Mouse (Mus musculus): ENCODE data around the gene Tesk1. TPM values are rescaled to one million over a fixed set of nuclear protein-coding genes. Genes with fewer than 3 reads are reported as not detected.
"Not testable (repeated sequence)": the region's sequence is repeated elsewhere in the genome, so short reads cannot be mapped to it uniquely, and the experiment has no call there.

Gene Tesk1
- polyA plus RNA-seq, 1 experiment = 49.2 TPM

DNA sequence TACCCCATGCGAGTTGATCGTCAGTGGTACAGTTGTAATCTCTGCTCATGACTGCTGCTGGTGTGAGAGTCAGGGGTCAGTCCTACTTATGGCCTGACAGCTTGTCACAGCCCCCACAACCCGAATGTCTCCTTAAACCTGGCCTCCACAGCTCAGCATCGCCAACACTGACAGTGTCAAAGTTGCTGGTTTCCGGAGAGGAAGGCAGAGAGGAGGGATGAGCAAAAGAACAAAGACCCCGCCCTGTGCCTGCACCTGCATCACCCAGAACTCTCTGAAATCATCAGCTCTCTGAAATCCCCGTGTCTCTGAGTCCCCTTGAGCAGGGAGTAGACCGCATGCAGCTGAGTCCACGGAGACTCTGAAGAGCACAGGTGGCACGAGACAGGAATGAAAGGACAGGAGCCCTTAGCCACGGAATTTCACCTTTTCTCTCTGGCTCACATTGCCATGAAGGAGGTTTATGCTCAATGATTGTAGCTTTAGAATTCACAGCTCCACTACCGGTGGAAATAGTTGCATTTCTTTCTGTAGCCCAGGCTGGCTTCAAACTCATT lies 41.9 kb downstream of the Tesk1 start, which contains the start of gene Sit1:
Gene Sit1 (minus strand): TSS at position 200 of the 557 bp plus-strand sequence.
- DNase-seq (ENCODE audit: low read depth, low spot score) = no peak
- WGBS = 63% methylated on average over 12 of the region's 12 CpGs

DNA sequence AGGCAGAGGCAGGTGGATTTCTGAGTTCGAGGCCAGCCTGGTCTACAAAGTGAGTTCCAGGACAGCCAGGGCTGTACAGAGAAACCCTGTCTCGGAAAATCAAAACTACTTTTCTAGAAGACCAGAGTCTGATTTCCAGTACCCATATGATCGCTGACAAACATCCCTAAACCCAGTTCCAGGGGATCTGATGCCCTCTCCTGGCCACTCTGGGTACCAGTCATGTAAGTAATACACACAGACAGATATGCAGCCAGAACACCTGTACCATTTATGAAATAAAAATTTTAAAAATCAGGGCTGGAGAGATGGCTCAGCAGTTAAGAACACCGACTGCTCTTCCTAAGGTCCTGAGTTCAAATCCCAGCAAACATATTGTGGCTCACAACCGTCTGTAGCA lies 43.9 kb downstream of the Tesk1 start:
- WGBS = 92% methylated on average over 5 of the region's 5 CpGs
- not testable (repeated sequence) for DNase-seq (ENCODE audit: low read depth, low spot score)

DNA sequence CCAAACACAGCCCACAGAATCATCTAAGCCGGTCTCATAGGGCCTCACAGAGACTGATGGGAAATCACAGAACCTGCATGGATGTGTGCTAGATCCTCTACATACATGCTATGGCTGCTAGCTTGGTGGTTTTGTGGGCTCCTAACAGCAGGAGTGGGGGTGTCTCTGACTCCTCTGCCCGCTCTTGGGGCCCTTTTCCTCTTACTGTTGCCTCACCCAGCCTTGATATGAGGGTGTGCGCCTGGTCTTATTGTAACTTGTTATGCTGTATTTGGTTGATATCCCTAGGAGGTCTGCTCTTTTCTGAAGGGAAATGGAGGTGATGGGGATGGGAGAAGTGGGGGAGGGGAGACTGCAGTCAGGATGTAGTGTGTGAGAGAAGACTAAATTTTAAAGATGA lies 47.9 kb downstream of the Tesk1 start:
- WGBS = 97% methylated on average over 3 of the region's 3 CpGs
- no peak for DNase-seq (ENCODE audit: low read depth, low spot score)

DNA sequence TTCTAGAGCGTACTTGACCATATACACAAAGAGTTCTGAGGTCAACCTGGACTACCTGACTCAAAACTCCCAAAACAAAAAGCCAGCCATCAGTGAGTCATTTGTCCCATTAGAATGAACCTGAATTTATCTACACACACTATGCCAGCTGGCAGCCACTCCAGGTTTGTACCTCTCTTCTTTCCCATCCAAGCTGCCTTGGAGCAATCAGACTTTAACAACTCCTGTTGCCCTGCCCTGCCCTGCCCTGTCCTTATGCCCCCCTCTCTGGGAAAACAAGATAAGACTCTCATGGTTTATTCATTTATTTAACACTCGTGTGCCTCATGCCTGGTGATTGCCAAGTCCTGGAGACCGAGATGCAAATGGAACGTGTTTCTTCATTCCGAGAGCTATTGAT lies 49.1 kb downstream of the Tesk1 start:
- 36% methylated on average over 5 of the region's 5 CpGs for WGBS
- no peak for DNase-seq (ENCODE audit: low read depth, low spot score)

DNA sequence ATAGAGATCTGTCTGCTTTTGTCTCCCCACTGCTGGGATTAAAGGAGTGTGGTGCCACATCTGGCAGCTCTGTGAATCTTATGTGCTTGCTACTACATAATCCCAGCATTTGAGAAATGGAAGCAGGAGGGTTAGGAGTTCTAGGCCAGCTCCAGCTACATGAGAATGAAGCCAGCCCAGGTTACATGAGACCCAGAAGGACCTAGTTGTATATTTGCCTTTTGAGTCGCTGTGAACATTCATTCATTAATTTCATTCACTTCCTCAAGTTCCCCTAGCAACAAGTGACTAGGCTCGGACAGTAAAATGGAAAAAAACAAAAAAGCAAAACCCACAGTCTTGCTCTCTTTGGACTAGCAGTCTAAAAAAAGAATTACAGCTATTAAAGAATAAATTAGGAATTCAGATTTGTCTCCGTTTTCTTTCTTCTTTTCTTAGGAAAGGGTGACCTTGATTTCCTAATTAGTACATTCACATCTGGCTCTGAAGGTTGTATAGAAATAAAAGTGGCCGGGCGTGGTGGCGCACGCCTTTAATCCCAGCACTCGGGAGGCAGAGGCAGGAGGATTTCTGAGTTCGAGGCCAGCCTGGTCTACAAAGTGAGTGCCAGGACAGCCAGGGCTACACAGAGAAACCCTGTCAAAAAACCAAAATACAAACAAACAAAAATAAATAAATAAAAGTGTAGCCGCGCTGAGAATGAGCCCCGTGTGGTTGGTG lies 50.5 kb downstream of the Tesk1 start:
- DNase-seq (ENCODE audit: low read depth, low spot score) = no peak
- 20% methylated on average over 12 of the region's 12 CpGs for WGBS

DNA sequence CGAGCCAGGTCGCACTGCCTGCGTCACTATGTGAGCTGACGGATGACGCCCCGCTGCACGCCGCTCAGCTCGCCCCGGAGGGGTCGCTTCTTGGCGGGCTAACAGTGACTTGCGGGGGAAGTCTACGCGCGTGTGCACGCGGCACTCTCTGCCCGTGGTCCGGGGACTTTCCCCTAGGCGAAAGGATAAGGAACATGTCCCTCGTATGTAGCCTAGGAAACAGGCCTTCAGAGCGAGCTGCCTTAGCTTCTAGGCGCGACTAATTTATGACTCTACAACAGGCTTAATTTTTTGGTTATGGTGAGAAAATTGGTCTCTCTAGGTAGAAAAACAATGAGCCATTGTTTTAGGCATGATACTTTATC lies 51.1 kb downstream of the Tesk1 start, which contains the start of gene Ccdc107:
Gene Ccdc107 (plus strand): TSS at position 80 of the 365 bp plus-strand sequence.
- WGBS = under 1% methylated on average over 25 of the region's 25 CpGs
- no peak for DNase-seq (ENCODE audit: low read depth, low spot score)

DNA sequence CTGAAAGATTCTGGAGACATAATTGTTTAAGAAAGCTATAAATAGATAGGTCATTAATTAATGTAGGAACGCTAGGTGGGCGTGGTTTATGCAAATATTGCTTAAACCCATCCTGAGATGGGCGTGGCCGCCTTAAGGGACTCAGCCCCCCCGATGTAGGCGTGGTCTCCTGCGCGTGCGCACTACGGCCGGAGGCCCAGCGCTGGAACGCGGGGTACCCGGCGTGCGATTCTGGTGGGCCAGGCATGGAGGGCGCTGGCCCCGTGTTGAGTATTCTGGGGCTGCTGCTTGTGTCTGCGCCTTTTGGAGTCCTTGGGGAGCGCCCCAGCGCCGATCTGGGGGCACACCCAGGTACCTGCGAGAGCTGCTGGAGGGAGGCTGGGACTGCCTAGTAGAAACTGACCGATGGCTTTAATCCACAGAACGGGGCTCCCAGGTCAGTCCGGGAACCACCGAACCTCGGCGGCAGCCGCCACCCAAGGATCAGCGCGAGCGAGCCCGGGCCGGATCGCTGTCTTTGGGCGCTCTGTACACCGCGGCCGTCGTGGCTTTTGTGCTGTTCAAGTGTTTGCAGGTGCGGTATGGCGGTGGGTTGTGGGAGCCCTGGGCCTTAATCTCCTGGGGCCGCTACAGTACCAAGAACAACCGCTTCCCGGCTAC lies 51.6 kb downstream of the Tesk1 start:
- under 1% methylated on average over 47 of the region's 47 CpGs for WGBS
- DNase-seq (ENCODE audit: low read depth, low spot score) = no peak

DNA sequence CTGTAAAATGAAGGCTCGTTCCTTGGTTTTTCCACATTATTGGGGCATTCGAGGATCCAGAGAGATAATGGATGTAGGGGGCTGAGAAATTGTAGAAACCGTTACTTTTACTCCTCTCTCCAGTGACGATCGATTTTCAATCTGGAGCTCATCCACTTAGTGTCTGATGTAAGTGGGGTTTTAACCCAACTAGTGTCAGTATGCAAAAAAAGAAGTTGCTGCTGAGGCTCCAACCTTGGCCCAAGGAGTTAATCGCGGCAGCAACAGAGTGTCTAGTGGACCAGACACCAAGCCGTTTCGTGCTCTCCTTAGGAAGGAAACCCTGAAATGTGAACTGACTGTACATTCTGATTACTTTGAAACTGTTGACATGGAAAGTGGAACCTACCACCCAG lies 52.1 kb downstream of the Tesk1 start:
- 3% methylated on average over 9 of the region's 9 CpGs for WGBS
- DNase-seq (ENCODE audit: low read depth, low spot score) = no peak

DNA sequence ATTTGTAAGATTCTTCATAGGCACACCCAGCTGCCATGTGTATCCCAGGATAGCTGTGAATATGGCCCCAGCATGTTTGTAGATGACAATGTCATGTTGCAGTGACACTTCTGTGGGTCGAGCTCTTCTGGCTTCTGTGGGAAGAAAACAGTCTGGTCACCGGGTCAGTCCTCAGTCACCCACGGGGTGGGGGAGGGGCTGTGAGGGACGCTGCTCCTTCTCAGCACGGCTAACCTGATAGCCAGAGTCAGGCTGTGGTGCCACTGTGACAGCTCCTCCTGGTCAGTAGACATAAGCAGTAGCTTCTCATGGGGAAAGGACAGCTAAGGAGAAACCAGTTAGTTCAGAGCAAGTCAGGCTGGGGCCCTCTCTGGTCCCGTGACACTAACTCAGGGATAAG lies 54.8 kb downstream of the Tesk1 start:
- 71% methylated on average over 6 of the region's 6 CpGs for WGBS
- DNase-seq (ENCODE audit: low read depth, low spot score) = no peak

DNA sequence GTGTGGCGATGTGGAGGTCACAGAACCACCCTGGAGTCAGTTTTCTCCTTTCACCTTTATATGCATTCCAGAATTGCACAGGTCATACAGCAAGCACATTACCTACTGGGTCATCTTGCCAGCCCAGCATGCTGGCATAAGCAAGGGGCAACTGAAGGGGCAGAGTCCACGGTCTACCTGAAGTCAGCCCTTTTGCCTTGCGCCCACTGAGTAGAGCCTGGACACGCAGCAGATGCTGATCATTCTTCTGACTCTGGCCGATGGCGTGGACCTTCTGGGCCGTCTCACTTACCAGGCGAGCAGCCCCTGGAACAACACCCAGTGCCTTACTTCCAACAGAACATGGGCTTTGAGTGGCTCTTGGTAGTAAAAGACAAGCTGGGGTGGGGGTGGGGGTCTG lies 55.7 kb downstream of the Tesk1 start:
- DNase-seq (ENCODE audit: low read depth, low spot score) = no peak
- 91% methylated on average over 8 of the region's 8 CpGs for WGBS

Other genes with a start within 250 kb of the Tesk1 start
- gene Atp8b5, start 174.8 kb upstream of the Tesk1 start, polyA plus RNA-seq (2012; rRNA removed) = 0.02 and 0.08 TPM in 2 replicates
- 7.4 and 7.6 TPM in 2 replicates for gene Rusc2, start 60.0 kb upstream of the Tesk1 start, polyA plus RNA-seq (2012; rRNA removed)
- gene Fam166b, start 12.8 kb upstream of the Tesk1 start, polyA plus RNA-seq (2012; rRNA removed) = 0.08 and 0.14 TPM in 2 replicates
- 14.6 and 14.9 TPM in 2 replicates for gene Cd72, start 12.7 kb downstream of the Tesk1 start, polyA plus RNA-seq (2012; rRNA removed)
- gene Sit1, start 41.8 kb downstream of the Tesk1 start, polyA plus RNA-seq (2012; rRNA removed) = 1.7 and 1.8 TPM in 2 replicates
- gene Ccdc107, start 51.0 kb downstream of the Tesk1 start, polyA plus RNA-seq (2012; rRNA removed) = 187 and 232 TPM in 2 replicates
- 66.9 and 81.0 TPM in 2 replicates for gene Arhgef39, start 57.8 kb downstream of the Tesk1 start, polyA plus RNA-seq (2012; rRNA removed)
- 50.4 and 64.5 TPM in 2 replicates for gene Car9, start 65.0 kb downstream of the Tesk1 start, polyA plus RNA-seq (2012; rRNA removed)
- gene Tpm2, start 81.8 kb downstream of the Tesk1 start, polyA plus RNA-seq (2012; rRNA removed) = 118 and 122 TPM in 2 replicates
- 66.0 and 86.4 TPM in 2 replicates for gene Creb3, start 120.4 kb downstream of the Tesk1 start, polyA plus RNA-seq (2012; rRNA removed)
- gene Tln1, start 120.8 kb downstream of the Tesk1 start, polyA plus RNA-seq (2012; rRNA removed) = 48.4 and 72.5 TPM in 2 replicates
- 25.9 and 45.4 TPM in 2 replicates for gene Rgp1, start 136.8 kb downstream of the Tesk1 start, polyA plus RNA-seq (2012; rRNA removed)
- gene Gba2, start 136.9 kb downstream of the Tesk1 start, polyA plus RNA-seq (2012; rRNA removed) = 6.3 and 10.3 TPM in 2 replicates
- not detected in 2 replicates for gene Msmp, start 142.6 kb downstream of the Tesk1 start, polyA plus RNA-seq (2012; rRNA removed)
- 7.3 and 9.0 TPM in 2 replicates for gene Npr2, start 190.0 kb downstream of the Tesk1 start, polyA plus RNA-seq (2012; rRNA removed)
- gene Spag8, start 211.7 kb downstream of the Tesk1 start, polyA plus RNA-seq (2012; rRNA removed) = 0.38 and 0.81 TPM in 2 replicates
- 80.6 and 90.2 TPM in 2 replicates for gene Hint2, start 214.5 kb downstream of the Tesk1 start, polyA plus RNA-seq (2012; rRNA removed)
- gene Tmem8b, start 227.0 kb downstream of the Tesk1 start, polyA plus RNA-seq (2012; rRNA removed) = 2.0 and 2.3 TPM in 2 replicates
- gene Fam221b, start 227.2 kb downstream of the Tesk1 start, polyA plus RNA-seq (2012; rRNA removed) = 0.02 and 0.07 TPM in 2 replicates

Measured in large intestine, adult 2 months (tissue).